Mouse (Mus musculus) ES-E14 (cell line): ENCODE results near the gene Atp13a3.

Source experiments
- HCFC1 ChIP-seq: IDR thresholded peaks from 2 replicates; pipeline ENCODE4 v1.6.1; 2012; ENCODE audit warnings: low read length, inconsistent platforms, borderline replicate concordance; ENCODE audit not compliant: insufficient read depth
- ZNF384 ChIP-seq: IDR thresholded peaks from 2 replicates; pipeline ENCODE4 v1.6.1; 2012; ENCODE audit warnings: low read depth, low read length, inconsistent platforms

GRCm38 (mm10) chr16:30441409-30441808 lies 35.6 kb upstream of the Atp13a3 start:
- TF ChIP-seq HCFC1, result no peak
- no peak for TF ChIP-seq ZNF384
